Mouse (Mus musculus): ENCODE results near the gene Klk1b4. TPM values are rescaled to one million over a fixed set of nuclear protein-coding genes. Genes with fewer than 3 reads are reported as not detected.
"Not testable (repeated sequence)": the region's sequence is repeated elsewhere in the genome, so short reads cannot be mapped to it uniquely, and the experiment has no call there.

Klk1b4 gene
- not detected for total RNA-seq (2018; cell fraction: chromatin; rRNA removed)
- total RNA-seq (2018; cell fraction: cytosol; rRNA removed), result not detected
- total RNA-seq (2018; cell fraction: nucleus; rRNA removed), result not detected
- not detected in 3 replicates for polyA plus RNA-seq (2018)

GRCm38 (mm10) chr7:44207135-44207534 is at the start of gene Klk1b4:
Gene Klk1b4 (plus strand): TSS chr7:44207435.
- not testable (repeated sequence) for H3K79me2 ChIP-seq (ENCODE audit: inconsistent target); H3K27ac ChIP-seq; H3K36me3 ChIP-seq (ENCODE audit: inconsistent target); H3K4me3 ChIP-seq (ENCODE audit: inconsistent target)
- WGBS (ENCODE audit: missing documents), result 30% methylated on average over 3 of the region's 3 CpGs

GRCm38 (mm10) chr7:44179299-44180045 is 27.8 kb upstream of the Klk1b4 start:
- WGBS (ENCODE audit: missing documents), result 79% methylated on average over 9 of the region's 9 CpGs
- H3K27ac ChIP-seq, result no peak overlapping the region
- no peaks in the 10 kb centered on the region for H3K79me2 ChIP-seq (ENCODE audit: inconsistent target)
- H3K4me3 ChIP-seq (ENCODE audit: inconsistent target), result no peak overlapping the region
- no peaks in the 10 kb centered on the region for H3K36me3 ChIP-seq (ENCODE audit: inconsistent target)

DNA sequence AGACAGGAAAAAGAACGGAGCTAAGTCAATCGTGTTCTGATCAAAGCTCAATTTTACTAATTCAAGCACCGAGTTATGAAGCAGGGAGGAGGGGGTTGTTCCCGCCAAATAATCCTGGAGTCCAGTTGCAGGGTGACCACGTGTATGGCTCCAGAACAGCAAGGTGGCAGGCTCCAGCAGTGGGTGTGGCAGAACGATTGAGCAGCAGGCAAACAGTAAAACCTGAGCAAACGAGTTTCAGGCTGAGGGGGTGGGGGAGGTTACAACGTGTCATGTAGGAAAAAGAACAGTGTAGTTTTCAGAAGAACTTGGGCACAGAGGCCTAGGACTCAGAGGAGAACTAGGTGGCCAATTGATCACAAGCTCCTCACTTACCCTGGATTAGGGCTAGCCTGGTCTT is 20.7 kb upstream of the Klk1b4 start:
- WGBS (ENCODE audit: missing documents), result 82% methylated on average over 8 of the region's 8 CpGs
- not testable (repeated sequence) for H3K79me2 ChIP-seq (ENCODE audit: inconsistent target); H3K36me3 ChIP-seq (ENCODE audit: inconsistent target); H3K27ac ChIP-seq; H3K4me3 ChIP-seq (ENCODE audit: inconsistent target)

DNA sequence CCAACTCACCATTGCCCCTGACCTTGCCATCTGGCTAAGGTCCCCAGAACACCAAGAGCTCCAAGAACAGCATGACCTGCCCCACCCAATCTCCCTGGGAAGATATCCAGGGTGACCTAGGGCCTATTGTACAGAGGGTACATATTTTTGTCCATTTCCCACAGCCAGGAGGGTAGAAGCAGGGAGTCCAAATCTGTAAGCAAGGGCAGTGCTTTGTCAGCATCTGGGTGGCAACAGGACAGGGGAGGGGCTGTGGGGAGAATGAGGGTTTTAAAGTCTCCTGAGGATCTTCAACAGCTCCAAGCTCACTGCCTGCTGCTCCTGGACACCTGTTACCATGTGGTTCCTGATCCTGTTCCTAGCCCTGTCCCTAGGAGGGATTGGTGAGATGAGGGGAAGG is 19.3 kb upstream of the Klk1b4 start, which contains the start of gene Klk1b24:
TSS of gene Klk1b24 (plus strand) at position 301 of the 400 bp plus-strand sequence.
- not testable (repeated sequence) for H3K79me2 ChIP-seq (ENCODE audit: inconsistent target); H3K36me3 ChIP-seq (ENCODE audit: inconsistent target); H3K27ac ChIP-seq; H3K4me3 ChIP-seq (ENCODE audit: inconsistent target)

DNA sequence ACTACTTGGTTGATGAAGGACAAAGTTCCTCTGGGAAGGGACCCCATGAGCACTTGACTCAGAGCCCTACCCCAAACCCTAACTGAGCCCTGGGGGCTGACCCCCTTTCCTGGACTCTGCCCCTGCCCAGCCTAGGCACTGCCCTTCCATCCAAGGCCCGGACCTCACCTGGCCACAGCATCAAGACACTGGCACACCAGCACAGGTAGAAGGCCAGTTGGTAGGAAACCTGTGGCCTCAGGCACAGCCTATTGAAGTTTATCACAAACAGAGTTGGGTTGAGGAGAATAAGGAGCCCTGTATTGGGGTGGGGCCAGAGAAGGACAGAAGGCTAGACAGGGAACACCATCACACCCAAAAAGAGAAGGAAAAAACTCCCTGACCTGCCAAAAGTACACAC is 13.8 kb upstream of the Klk1b4 start:
- 92% methylated on average over 1 of the region's 1 CpGs for WGBS (ENCODE audit: missing documents)

GRCm38 (mm10) chr7:44197891-44198290 is 9.3 kb upstream of the Klk1b4 start, which contains the start of gene Klk1b3:
Gene Klk1b3 (plus strand): TSS chr7:44198191.
- no peaks in the 10 kb centered on the region for H3K79me2 ChIP-seq (ENCODE audit: inconsistent target)
- no peaks in the 10 kb centered on the region for H3K36me3 ChIP-seq (ENCODE audit: inconsistent target)
- H3K27ac ChIP-seq, result no peak within 1 kb of the TSS
- no peak within 1 kb of the TSS for H3K4me3 ChIP-seq (ENCODE audit: inconsistent target)
- WGBS (ENCODE audit: missing documents), result 66% methylated on average over 3 of the region's 3 CpGs

More for the DNA sequence above, 13.8 kb upstream of the Klk1b4 start:
- H3K27ac ChIP-seq; H3K4me3 ChIP-seq (ENCODE audit: inconsistent target); H3K79me2 ChIP-seq (ENCODE audit: inconsistent target); H3K36me3 ChIP-seq (ENCODE audit: inconsistent target): not testable (repeated sequence)

DNA sequence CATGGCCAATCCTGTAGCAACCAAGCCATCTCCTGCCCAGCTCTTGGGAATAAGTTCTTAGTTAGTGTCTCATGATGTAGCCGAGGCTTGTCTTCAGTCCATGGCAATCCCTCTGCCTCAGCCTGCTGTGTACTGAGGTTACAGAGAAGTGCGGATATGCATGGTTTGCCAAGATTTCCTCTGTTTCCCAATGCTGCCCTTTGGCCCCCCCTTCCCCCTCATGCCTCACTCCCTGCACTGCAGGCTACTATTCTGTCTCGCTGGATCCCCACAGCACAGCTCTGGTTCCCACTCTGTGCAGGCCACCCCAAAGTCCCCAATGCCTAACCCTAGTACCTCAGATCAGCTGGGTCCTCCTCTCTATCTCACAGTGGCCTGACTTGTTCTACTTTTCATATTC is 1.1 kb downstream of the Klk1b4 start:
- Histone ChIP-seq H3K79me2 (ENCODE audit: inconsistent target) (no peaks in the 10 kb centered on the region), H3K4me3 (ENCODE audit: inconsistent target) (no peak overlapping the region), H3K36me3 (ENCODE audit: inconsistent target) (no peaks in the 10 kb centered on the region), H3K27ac (no peak overlapping the region)
- WGBS (ENCODE audit: missing documents), result 83% methylated on average over 3 of the region's 3 CpGs

DNA sequence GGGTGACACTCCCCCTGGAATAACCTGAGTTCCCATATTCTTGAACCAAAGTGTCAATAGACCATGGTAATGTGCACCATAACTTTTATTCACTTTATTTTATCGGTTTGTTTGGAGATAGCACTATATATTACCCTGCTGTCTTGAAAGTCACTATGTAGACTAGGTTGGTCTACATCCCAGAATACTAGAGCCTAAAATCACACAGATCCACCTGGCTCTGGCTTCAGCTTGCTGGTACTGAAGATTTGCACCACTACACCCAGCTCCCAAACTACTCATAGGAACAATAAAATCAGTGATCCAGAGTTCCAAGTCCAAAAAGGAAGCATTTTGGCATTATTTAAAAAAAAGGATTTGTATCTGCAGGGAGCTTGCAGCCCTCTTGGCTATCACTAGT is 8.4 kb downstream of the Klk1b4 start, which contains the start of gene Klk1b5:
TSS of gene Klk1b5 (plus strand) at position 301 of the 400 bp plus-strand sequence.
- Histone ChIP-seq H3K27ac (no peak within 1 kb of the TSS), H3K36me3 (ENCODE audit: inconsistent target) (no peaks in the 10 kb centered on the region), H3K79me2 (ENCODE audit: inconsistent target) (no peaks in the 10 kb centered on the region), H3K4me3 (ENCODE audit: inconsistent target) (no peak within 1 kb of the TSS)
- WGBS (ENCODE audit: missing documents), result 90% methylated on average over 1 of the region's 1 CpGs

GRCm38 (mm10) chr7:44221601-44222000 is 14.4 kb downstream of the Klk1b4 start:
- not testable (repeated sequence) for H3K79me2 ChIP-seq (ENCODE audit: inconsistent target); H3K36me3 ChIP-seq (ENCODE audit: inconsistent target); H3K27ac ChIP-seq; H3K4me3 ChIP-seq (ENCODE audit: inconsistent target)
- 65% methylated on average over 4 of the region's 10 CpGs for WGBS (ENCODE audit: missing documents)

DNA sequence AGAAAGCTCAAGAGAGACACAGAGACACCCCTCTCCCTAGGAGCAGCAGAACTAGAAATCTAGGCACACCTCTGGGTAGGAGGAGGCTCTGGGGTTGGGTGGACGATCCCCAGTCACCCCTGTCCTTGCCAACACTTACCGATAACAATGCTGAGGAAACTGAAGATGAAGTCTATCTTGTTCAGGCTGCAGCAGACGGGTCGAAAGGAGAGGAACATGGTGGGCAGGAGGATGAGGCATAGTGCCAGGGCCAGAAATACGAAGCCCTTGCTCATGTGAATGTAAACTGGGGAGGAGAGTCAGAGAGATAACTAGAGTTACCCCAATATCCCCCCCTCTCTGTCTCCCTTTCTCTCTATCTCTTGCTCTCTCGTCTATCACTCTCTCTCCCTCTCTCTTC is 15.1 kb downstream of the Klk1b4 start:
- H3K4me3 ChIP-seq (ENCODE audit: inconsistent target); H3K27ac ChIP-seq; H3K36me3 ChIP-seq (ENCODE audit: inconsistent target); H3K79me2 ChIP-seq (ENCODE audit: inconsistent target): not testable (repeated sequence)
- 87% methylated on average over 6 of the region's 6 CpGs for WGBS (ENCODE audit: missing documents)

- H3K4me3 ChIP-seq (ENCODE audit: inconsistent target), result no peak within 1 kb of the TSS
- no peaks in the 10 kb centered on the region for H3K36me3 ChIP-seq (ENCODE audit: inconsistent target)
- no peaks in the 10 kb centered on the region for H3K79me2 ChIP-seq (ENCODE audit: inconsistent target)
- no peak within 1 kb of the TSS for H3K27ac ChIP-seq
- 38% methylated on average over 1 of the region's 1 CpGs for WGBS (ENCODE audit: missing documents)
Observed at GRCm38 (mm10) chr7:44225076-44225475, 17.8 kb downstream of the Klk1b4 start, which contains the start of gene Klk1. Gene Klk1 (plus strand): TSS chr7:44225360.

DNA sequence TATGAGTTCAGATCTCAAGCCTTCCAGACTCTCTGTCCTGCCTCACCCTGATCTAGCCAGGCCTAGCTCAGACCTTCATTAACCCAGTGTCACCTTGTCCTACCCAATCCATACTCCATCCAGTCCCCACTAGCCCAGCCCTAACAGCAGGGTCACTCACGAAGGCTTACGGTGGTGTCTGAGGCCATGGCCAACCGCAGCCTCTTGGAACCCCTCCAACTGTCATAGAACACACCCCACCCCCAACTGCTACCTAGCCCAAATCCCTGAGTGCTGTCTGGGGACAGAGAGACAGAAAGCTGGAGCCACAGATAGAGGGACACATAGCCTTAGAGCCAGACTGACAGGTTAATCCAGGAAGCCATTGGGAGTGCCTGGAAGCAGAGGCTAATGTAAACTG is 28.7 kb downstream of the Klk1b4 start, which contains the start of gene Gm36864:
TSS of gene Gm36864 (plus strand) at position 269 of the 400 bp plus-strand sequence.
- WGBS (ENCODE audit: missing documents), result 60% methylated on average over 2 of the region's 3 CpGs
- Histone ChIP-seq H3K36me3 (ENCODE audit: inconsistent target) (no peaks in the 10 kb centered on the region), H3K79me2 (ENCODE audit: inconsistent target) (no peaks in the 10 kb centered on the region), H3K27ac (no peak within 1 kb of the TSS), H3K4me3 (ENCODE audit: inconsistent target) (no peak within 1 kb of the TSS)

DNA sequence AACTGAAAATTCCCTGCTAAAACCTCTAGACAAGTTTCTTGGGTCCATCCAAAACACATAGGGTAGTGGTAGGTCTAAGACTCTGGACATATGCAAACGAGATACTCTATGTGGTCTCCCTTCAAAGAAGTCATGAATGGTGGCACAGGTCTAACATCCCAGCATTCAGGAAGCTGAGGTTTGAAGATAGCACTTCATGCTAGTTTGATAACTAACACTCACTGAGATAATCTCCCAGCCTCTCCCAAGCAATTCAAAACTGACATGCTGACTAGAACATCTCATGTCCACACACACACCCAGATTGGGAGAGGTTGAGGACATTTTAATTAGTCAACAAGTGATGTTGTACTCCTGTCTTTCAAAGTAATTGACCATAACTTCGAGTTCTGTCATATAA is 32.7 kb downstream of the Klk1b4 start:
- H3K36me3 ChIP-seq (ENCODE audit: inconsistent target), result no peaks in the 10 kb centered on the region
- no peak overlapping the region for H3K4me3 ChIP-seq (ENCODE audit: inconsistent target)
- no peaks in the 10 kb centered on the region for H3K79me2 ChIP-seq (ENCODE audit: inconsistent target)
- WGBS (ENCODE audit: missing documents), result 59% methylated on average over 2 of the region's 2 CpGs
- no peak overlapping the region for H3K27ac ChIP-seq

GRCm38 (mm10) chr7:44240712-44241111 is 33.5 kb downstream of the Klk1b4 start:
- Histone ChIP-seq H3K4me3 (ENCODE audit: inconsistent target) (no peak overlapping the region), H3K27ac (no peak overlapping the region), H3K79me2 (ENCODE audit: inconsistent target) (peaks cover under 1% of the 10 kb centered on the region; the same call in 1 of the 2 replicates), H3K36me3 (ENCODE audit: inconsistent target) (no peaks in the 10 kb centered on the region)
- WGBS (ENCODE audit: missing documents), result 67% methylated on average over 1 of the region's 1 CpGs

DNA sequence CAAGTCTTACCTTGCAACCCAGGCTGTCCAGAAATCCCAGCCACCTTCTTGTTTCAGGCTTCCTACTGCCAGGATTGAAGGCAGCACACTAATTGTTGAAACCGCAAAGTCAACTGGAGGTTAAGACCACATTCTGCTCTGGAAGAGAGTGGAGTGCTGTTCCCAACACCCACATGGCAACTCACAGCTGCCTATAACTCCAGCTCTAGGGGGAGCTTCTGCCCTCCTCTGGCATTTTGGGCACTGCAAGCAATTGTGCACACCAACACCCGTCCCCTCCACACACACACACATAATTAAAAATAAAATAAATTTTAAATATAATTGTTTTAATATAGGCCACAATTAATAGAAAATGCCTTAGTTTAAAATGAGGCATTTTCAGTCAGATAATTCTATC is 33.9 kb downstream of the Klk1b4 start:
- H3K36me3 ChIP-seq (ENCODE audit: inconsistent target), result no peaks in the 10 kb centered on the region
- H3K27ac ChIP-seq, result no peak overlapping the region
- peaks cover 5% of the 10 kb centered on the region; the same call in 1 of the 2 replicates for H3K79me2 ChIP-seq (ENCODE audit: inconsistent target)
- H3K4me3 ChIP-seq (ENCODE audit: inconsistent target), result no peak overlapping the region
- WGBS (ENCODE audit: missing documents), result 72% methylated on average over 2 of the region's 2 CpGs

Data from macrophage (primary cell).